18 mouse cellular contexts compared by ENCODE assay signal in genomic region chr1:66172127-66172526, GRCm38 (mm10).
"Had no signal": no experiment of that assay in that cellular context is flagged by ENCODE, and none has a peak within 500 bp of the region (broad histone marks: within the 10 kb centered on the region; RNA-seq: fewer than 3 reads in every experiment).

No protein-coding gene starts in this region.

- DNase-seq: kidney, adult 9 months; kidney, postnatal 14 days; kidney, postnatal 4 days; left cerebral cortex, postnatal 4 days; liver, postnatal 0 days; lung, embryonic 14.5 days; right cerebral cortex, postnatal 25 days; thymus, adult 18-20 months; thymus, postnatal 14 days; thymus, postnatal 4 days had no signal

- H3K4me2 ChIP-seq: limb, embryonic 12.5 days; limb, embryonic 15.5 days; liver, embryonic 11.5 days; lung, embryonic 14.5 days; midbrain, embryonic 12.5 days; midbrain, embryonic 15.5 days had no signal

- H3K9ac ChIP-seq: limb, embryonic 12.5 days; limb, embryonic 15.5 days; liver, embryonic 14.5 days; liver, postnatal 0 days; lung, embryonic 14.5 days; midbrain, embryonic 12.5 days; midbrain, embryonic 15.5 days had no signal

- H3K27me3 ChIP-seq: limb, embryonic 12.5 days; midbrain, embryonic 12.5 days; midbrain, embryonic 15.5 days had no signal

- H3K4me1 ChIP-seq: midbrain, embryonic 15.5 days had no signal

- ATAC-seq: liver, postnatal 0 days; lung, postnatal 0 days; midbrain, embryonic 15.5 days had no signal

- H3K4me3 ChIP-seq: limb, embryonic 12.5 days; limb, embryonic 15.5 days; midbrain, embryonic 12.5 days; midbrain, embryonic 15.5 days had no signal

- H3K36me3 ChIP-seq: limb, embryonic 12.5 days; limb, embryonic 15.5 days; midbrain, embryonic 12.5 days; midbrain, embryonic 15.5 days had no signal

- H3K27ac ChIP-seq: limb, embryonic 12.5 days; limb, embryonic 15.5 days; liver, embryonic 14.5 days; macrophage; midbrain, embryonic 12.5 days; midbrain, embryonic 15.5 days had no signal

- H3K9me3 ChIP-seq: limb, embryonic 12.5 days; limb, embryonic 15.5 days; midbrain, embryonic 12.5 days; midbrain, embryonic 15.5 days had no signal
